Mouse (Mus musculus) forebrain, embryonic 11.5 days (tissue): Measurements from ENCODE around the gene Atg7. TPM values are rescaled to one million over a fixed set of nuclear protein-coding genes. Genes with fewer than 3 reads are reported as not detected.
"Not testable (repeated sequence)": the region's sequence is repeated elsewhere in the genome, so short reads cannot be mapped to it uniquely, and the experiment has no call there.

Experiments
- ATAC-seq: fragments of 200-750 bp; cut with Nextera tagmentation; replicated peaks from 2 replicates; pipeline ENCODE4 v1.8.0; 2017; ENCODE audit warnings: moderate TSS enrichment; ENCODE audit not compliant: low FRiP score
- DNase-seq: peaks from one replicate; pipeline ENCODE4 v3.0.0-alpha.2; 2017; ENCODE audit warnings: low spot score
- H3K27ac ChIP-seq: fragments of 300-500 bp; sonication (generic); 2 replicates; pipeline ENCODE4 v1.5.1; 2014; ENCODE audit warnings: low read depth, low read length
- H3K27me3 ChIP-seq: fragments of 300-500 bp; sonication (generic); 2 replicates; pipeline ENCODE4 v1.6.1; 2014; ENCODE audit warnings: mild to moderate bottlenecking, low read length, mixed read lengths; ENCODE audit not compliant: control insufficient read depth, insufficient read depth
- H3K36me3 ChIP-seq: fragments of 300-500 bp; sonication (generic); 2 replicates; pipeline ENCODE4 v1.6.1; 2014; ENCODE audit warnings: mild to moderate bottlenecking, low read length, moderate library complexity, mixed read lengths; ENCODE audit not compliant: control insufficient read depth, insufficient read depth
- H3K4me1 ChIP-seq: fragments of 300-500 bp; sonication (generic); replicated peaks from 2 replicates; pipeline ENCODE4 v1.6.1; 2014; ENCODE audit warnings: low read length, mixed read lengths; ENCODE audit not compliant: control insufficient read depth, insufficient read depth
- H3K4me2 ChIP-seq: fragments of 300-500 bp; sonication (generic); 2 replicates; pipeline ENCODE4 v1.6.1; 2014; ENCODE audit warnings: low read depth, mild to moderate bottlenecking, low read length, moderate library complexity, mixed read lengths; ENCODE audit not compliant: severe bottlenecking
- H3K4me3 ChIP-seq: fragments of 300-500 bp; sonication (generic); 2 replicates; pipeline ENCODE4 v1.5.1; 2014; ENCODE audit warnings: low read depth, low read length
- H3K9ac ChIP-seq: fragments of 300-500 bp; sonication (generic); 2 replicates; pipeline ENCODE4 v1.6.1; 2014; ENCODE audit warnings: low read length
- H3K9me3 ChIP-seq: fragments of 300-500 bp; sonication (generic); 2 replicates; pipeline ENCODE4 v1.6.1; 2016; ENCODE audit warnings: low read length, mixed read lengths; ENCODE audit not compliant: control insufficient read depth
- WGBS: fragments of 180-500 bp; shearing (Covaris S2); extraction: QIAGEN DNeasy Blood & Tissue Kit; methylation state at CpG from one replicate; pipeline ENCODE4 v1.1.7; 2014; 5-methylcytosine and 5-hydroxymethylcytosine counted together
- polyA plus RNA-seq: library from polyadenylated mRNA; unstranded; fragments of >200 nt; fragmentation: Nextera tagmentation; extraction: Ambion mirVana; gene quantifications from 2 replicates; pipeline ENCODE4 v1.2.1, GENCODE M21; 2014

Atg7 gene
- 20.3 and 22.0 TPM in 2 replicates for polyA plus RNA-seq

- Histone ChIP-seq H3K36me3 (no peaks in the 10 kb centered on the region), H3K27me3 (no peaks in the 10 kb centered on the region), H3K4me2 (peak within 1 kb of the TSS; percentile 89), H3K9ac (peak within 1 kb of the TSS; percentile 64), H3K4me1 (peaks cover 6% of the 10 kb centered on the region), H3K27ac (no peak within 1 kb of the TSS), H3K9me3 (no peaks in the 10 kb centered on the region), H3K4me3 (peak within 1 kb of the TSS; percentile 58)
- under 1% methylated on average over 38 of the region's 38 CpGs for WGBS
- DNase-seq (peak; percentile 97), ATAC-seq (peak; percentile 88)
These were observed at the start of gene Atg7 for GRCm38 (mm10) chr6:114642601-114643528. Gene Atg7, plus strand, starts transcription at chr6:114643097.

GRCm38 (mm10) chr6:114614076-114614475 lies 28.8 kb upstream of the Atg7 start:
- not testable (repeated sequence) for H3K4me1 ChIP-seq, H3K9ac ChIP-seq, H3K4me3 ChIP-seq, H3K36me3 ChIP-seq, H3K27me3 ChIP-seq, DNase-seq, H3K4me2 ChIP-seq, ATAC-seq, H3K27ac ChIP-seq, H3K9me3 ChIP-seq
- WGBS, result 5% methylated on average over 6 of the region's 17 CpGs

GRCm38 (mm10) chr6:114633886-114634285 lies 9.0 kb upstream of the Atg7 start:
- not testable (repeated sequence) for H3K4me2 ChIP-seq, H3K4me1 ChIP-seq, H3K36me3 ChIP-seq, DNase-seq, H3K27me3 ChIP-seq, ATAC-seq, H3K27ac ChIP-seq, H3K9me3 ChIP-seq, H3K4me3 ChIP-seq, H3K9ac ChIP-seq
- WGBS, result no CpG with 5 or more reads among the region's 14 CpGs

- no peak for DNase-seq
- Histone ChIP-seq H3K9ac (peak overlapping the region; percentile 64), H3K4me2 (peak overlapping the region; percentile 89), H3K4me3 (peak overlapping the region; percentile 58), H3K4me1 (peaks cover 6% of the 10 kb centered on the region), H3K27me3 (no peaks in the 10 kb centered on the region), H3K36me3 (no peaks in the 10 kb centered on the region), H3K27ac (no peak overlapping the region), H3K9me3 (no peaks in the 10 kb centered on the region)
- no peak for ATAC-seq
- WGBS, result 47% methylated on average over 8 of the region's 8 CpGs
These were observed 819 bp downstream of the Atg7 start for GRCm38 (mm10) chr6:114643716-114644115.

GRCm38 (mm10) chr6:114644531-114644930 lies 1.6 kb downstream of the Atg7 start:
- H3K27ac ChIP-seq, result no peak overlapping the region
- no peaks in the 10 kb centered on the region for H3K27me3 ChIP-seq
- no peaks in the 10 kb centered on the region for H3K9me3 ChIP-seq
- 88% methylated on average over 1 of the region's 1 CpGs for WGBS
- no peaks in the 10 kb centered on the region for H3K36me3 ChIP-seq
- no peak for DNase-seq
- no peak for ATAC-seq
- H3K9ac ChIP-seq, result no peak overlapping the region
- no peak overlapping the region for H3K4me3 ChIP-seq
- no peak overlapping the region for H3K4me2 ChIP-seq
- H3K4me1 ChIP-seq, result peaks cover 6% of the 10 kb centered on the region

GRCm38 (mm10) chr6:114646201-114646600 lies 3.3 kb downstream of the Atg7 start:
- H3K4me2 ChIP-seq, result no peak overlapping the region
- H3K36me3 ChIP-seq, result no peaks in the 10 kb centered on the region
- no peak overlapping the region for H3K27ac ChIP-seq
- peaks cover 6% of the 10 kb centered on the region for H3K4me1 ChIP-seq
- DNase-seq (no peak), ATAC-seq (no peak)
- H3K4me3 ChIP-seq, result no peak overlapping the region
- no peaks in the 10 kb centered on the region for H3K9me3 ChIP-seq
- WGBS, result 68% methylated on average over 1 of the region's 1 CpGs
- H3K27me3 ChIP-seq, result no peaks in the 10 kb centered on the region
- H3K9ac ChIP-seq, result no peak overlapping the region

- 87% methylated on average over 6 of the region's 6 CpGs for WGBS
- Histone ChIP-seq H3K4me2 (no peak overlapping the region), H3K27me3 (no peaks in the 10 kb centered on the region), H3K4me3 (no peak overlapping the region), H3K4me1 (peaks cover 6% of the 10 kb centered on the region), H3K9ac (no peak overlapping the region), H3K9me3 (no peaks in the 10 kb centered on the region), H3K27ac (no peak overlapping the region), H3K36me3 (no peaks in the 10 kb centered on the region)
- no peak for ATAC-seq
- DNase-seq, result no peak
These were observed 4.1 kb downstream of the Atg7 start for GRCm38 (mm10) chr6:114647011-114647410.

- Histone ChIP-seq H3K4me3 (no peak overlapping the region), H3K27ac (no peak overlapping the region), H3K9me3 (no peaks in the 10 kb centered on the region), H3K4me2 (no peak overlapping the region), H3K27me3 (no peaks in the 10 kb centered on the region), H3K9ac (no peak overlapping the region), H3K36me3 (no peaks in the 10 kb centered on the region), H3K4me1 (peaks cover 7% of the 10 kb centered on the region)
- 87% methylated on average over 4 of the region's 4 CpGs for WGBS
- ATAC-seq (no peak), DNase-seq (no peak)
These were observed 5.6 kb downstream of the Atg7 start for GRCm38 (mm10) chr6:114648352-114649030.
